Mouse (Mus musculus) heart, embryonic 15.5 days (tissue): ENCODE data around the gene Lrrc37a. TPM values are rescaled to one million over a fixed set of nuclear protein-coding genes. Genes with fewer than 3 reads are reported as not detected.
"Not testable (repeated sequence)": the region's sequence is repeated elsewhere in the genome, so short reads cannot be mapped to it uniquely, and the experiment has no call there.

ENCODE experiments used
- ATAC-seq: fragments of 200-750 bp; cut with Nextera tagmentation; replicated peaks from 2 replicates; pipeline ENCODE4 v1.8.0; 2017; ENCODE audit warnings: low read depth, moderate TSS enrichment; ENCODE audit not compliant: insufficient number of reproducible peaks, insufficient read depth, low FRiP score
- H3K27ac ChIP-seq: fragments of 300-500 bp; sonication (generic); 2 replicates; pipeline ENCODE4 v1.5.1; 2015; ENCODE audit warnings: mild to moderate bottlenecking, inconsistent platforms
- H3K27me3 ChIP-seq: fragments of 300-500 bp; sonication (generic); 2 replicates; pipeline ENCODE4 v1.6.1; 2015; ENCODE audit warnings: inconsistent platforms
- H3K36me3 ChIP-seq: fragments of 300-500 bp; sonication (generic); 2 replicates; pipeline ENCODE4 v1.6.1; 2015; ENCODE audit warnings: mild to moderate bottlenecking, inconsistent platforms
- H3K4me1 ChIP-seq: fragments of 300-500 bp; sonication (generic); replicated peaks from 2 replicates; pipeline ENCODE4 v1.6.1; 2015; ENCODE audit warnings: inconsistent platforms
- H3K4me2 ChIP-seq: fragments of 300-500 bp; sonication (generic); 2 replicates; pipeline ENCODE4 v1.6.1; 2015; ENCODE audit warnings: inconsistent platforms, mild to moderate bottlenecking, moderate library complexity
- H3K4me3 ChIP-seq: fragments of 300-500 bp; sonication (generic); 2 replicates; pipeline ENCODE4 v1.5.1; 2015; ENCODE audit warnings: mild to moderate bottlenecking, inconsistent platforms
- H3K9ac ChIP-seq: fragments of 300-500 bp; sonication (generic); 2 replicates; pipeline ENCODE4 v1.6.1; 2015; ENCODE audit warnings: mild to moderate bottlenecking, inconsistent platforms
- H3K9me3 ChIP-seq: fragments of 300-500 bp; sonication (generic); replicated peaks from 2 replicates; pipeline ENCODE4 v1.6.1; 2016; ENCODE audit warnings: inconsistent platforms
- WGBS: fragments of 180-500 bp; shearing (Covaris S2); methylation state at CpG from one replicate; pipeline ENCODE4 v1.1.7; 2015; ENCODE audit warnings: mixed read lengths; 5-methylcytosine and 5-hydroxymethylcytosine counted together
- polyA plus RNA-seq: library from polyadenylated mRNA; unstranded; fragments of >200 nt; fragmentation: Nextera tagmentation; extraction: Ambion mirVana; gene quantifications from 2 replicates; pipeline ENCODE4 v1.2.1, GENCODE M21; 2015

The Lrrc37a gene
- polyA plus RNA-seq, 1 experiment from 2014 or later = not detected

DNA sequence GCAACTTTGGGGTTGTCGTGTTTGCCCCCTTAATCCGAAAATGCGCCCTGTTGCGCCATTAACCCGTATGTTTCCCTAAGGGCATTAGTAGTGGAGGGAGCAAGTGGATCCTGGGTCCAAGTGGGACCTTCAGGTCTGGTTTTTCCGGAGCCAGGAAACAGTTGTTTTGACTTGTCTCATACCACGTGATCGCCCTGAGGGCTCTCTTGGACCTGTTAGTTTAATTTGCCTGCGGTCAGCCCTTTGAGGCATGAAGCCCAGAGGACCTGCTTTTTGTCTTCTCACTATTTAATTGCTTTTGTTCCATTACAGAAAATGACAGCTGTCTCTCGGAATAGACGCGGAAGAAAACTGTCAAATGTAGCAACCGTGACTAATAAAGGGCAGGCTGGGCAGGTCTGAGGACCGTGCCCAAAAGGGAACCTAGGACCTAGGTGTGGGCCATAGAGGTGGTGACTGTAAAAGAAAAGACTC, 91.4 kb downstream of the Lrrc37a start:
- Histone ChIP-seq H3K36me3 (no peaks in the 10 kb centered on the region), H3K4me2 (peak overlapping the region; percentile 84), H3K27ac (peak overlapping the region; percentile 13; the same call in 1 of the 2 replicates), H3K9me3 (no peaks in the 10 kb centered on the region), H3K4me3 (peak overlapping the region; percentile 74), H3K9ac (peak overlapping the region; percentile 56), H3K27me3 (no peaks in the 10 kb centered on the region), H3K4me1 (peaks cover 12% of the 10 kb centered on the region)
- WGBS = 2% methylated on average over 14 of the region's 14 CpGs
- peak; percentile 45; the same call in 1 of the 2 replicates for ATAC-seq

DNA sequence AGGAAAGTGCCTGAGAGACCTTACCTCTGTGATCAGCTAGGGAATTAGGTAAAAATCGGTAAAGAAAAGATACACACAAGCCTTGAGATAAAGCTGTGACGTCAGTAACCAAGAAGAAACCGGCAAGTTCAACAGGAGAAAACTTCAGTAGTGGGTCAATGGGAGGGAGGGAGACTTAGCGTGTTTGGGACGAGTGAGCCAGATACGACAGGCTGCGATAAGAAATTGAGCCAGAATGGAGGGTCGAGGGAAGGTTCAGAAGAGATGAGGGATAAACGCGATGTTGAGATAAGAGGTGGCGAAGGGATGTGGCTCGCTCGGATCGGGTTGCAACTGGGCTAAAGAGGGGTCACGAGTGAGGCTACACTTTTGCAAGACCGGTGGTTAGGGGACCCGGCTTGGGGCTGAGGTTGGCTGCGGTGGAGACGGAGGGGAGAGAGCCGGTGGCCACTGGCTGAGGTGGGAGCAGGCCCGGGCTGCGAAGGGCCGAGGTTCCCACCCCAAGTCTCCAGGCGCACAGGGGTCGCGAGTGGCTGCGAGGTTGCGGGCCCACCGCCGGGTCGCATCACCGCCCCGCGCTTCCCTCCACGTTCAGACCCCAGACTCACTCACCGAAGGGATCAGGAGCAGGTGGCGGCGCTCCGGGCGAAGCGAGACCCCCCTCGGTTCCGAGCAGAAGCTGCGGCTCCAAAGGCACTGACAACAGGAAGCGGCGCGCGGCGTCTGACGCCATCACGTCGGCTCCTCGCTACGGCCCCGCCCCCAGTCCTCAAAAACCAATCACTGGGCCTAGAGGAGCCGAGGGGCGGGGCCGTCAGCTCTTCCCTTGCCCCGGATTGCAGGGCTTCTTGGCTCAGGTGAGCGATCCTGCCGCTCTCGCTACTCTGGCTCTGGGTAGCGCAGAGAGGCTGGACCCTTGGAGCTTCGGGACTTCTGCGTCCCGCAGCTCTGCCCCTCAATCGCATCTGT, 92.1 kb downstream of the Lrrc37a start, which contains the start of gene Plekhm1:
Plekhm1 (minus strand) TSS at position 707 of the 969 bp plus-strand sequence.
- peaks cover 12% of the 10 kb centered on the region for H3K4me1 ChIP-seq
- peak within 1 kb of the TSS; percentile 74 for H3K4me3 ChIP-seq
- peak; percentile 96 for ATAC-seq
- peak within 1 kb of the TSS; percentile 76 for H3K9ac ChIP-seq
- no peaks in the 10 kb centered on the region for H3K36me3 ChIP-seq
- peak within 1 kb of the TSS; percentile 84 for H3K4me2 ChIP-seq
- under 1% methylated on average over 64 of the region's 67 CpGs for WGBS
- no peaks in the 10 kb centered on the region for H3K27me3 ChIP-seq
- H3K9me3 ChIP-seq = no peaks in the 10 kb centered on the region
- peak within 1 kb of the TSS; percentile 41 for H3K27ac ChIP-seq

DNA sequence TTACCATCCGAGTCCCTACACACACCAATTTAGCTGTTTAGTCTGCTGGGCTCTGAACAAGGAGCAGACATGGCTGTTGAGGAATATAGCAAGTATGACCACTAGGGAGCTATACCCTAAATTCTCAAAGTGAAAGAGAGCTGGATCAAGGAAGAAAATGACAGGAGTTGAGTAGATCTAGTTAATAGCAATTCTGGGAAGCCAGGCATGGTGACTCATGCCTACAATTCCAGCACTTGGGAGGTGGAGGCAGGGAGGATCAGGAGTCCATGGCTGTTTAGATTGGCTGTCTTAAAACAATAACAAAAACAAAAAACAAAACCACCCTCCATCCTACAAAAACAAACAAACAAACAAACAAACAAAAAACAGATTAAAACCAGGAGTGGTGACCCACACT, 93.1 kb downstream of the Lrrc37a start:
- H3K9me3 ChIP-seq = no peaks in the 10 kb centered on the region
- H3K27ac ChIP-seq = no peak overlapping the region
- no peaks in the 10 kb centered on the region for H3K36me3 ChIP-seq
- H3K4me3 ChIP-seq = peak overlapping the region; percentile 74
- peaks cover 12% of the 10 kb centered on the region for H3K4me1 ChIP-seq
- ATAC-seq = no peak
- whole genome bisulfite sequencing = 81% methylated on average over 1 of the region's 1 CpGs
- H3K4me2 ChIP-seq = peak overlapping the region; percentile 84
- H3K9ac ChIP-seq = 0 out of 2 replicates have a peak overlapping the region, but pooled peaks have one; percentile 76
- H3K27me3 ChIP-seq = no peaks in the 10 kb centered on the region

DNA sequence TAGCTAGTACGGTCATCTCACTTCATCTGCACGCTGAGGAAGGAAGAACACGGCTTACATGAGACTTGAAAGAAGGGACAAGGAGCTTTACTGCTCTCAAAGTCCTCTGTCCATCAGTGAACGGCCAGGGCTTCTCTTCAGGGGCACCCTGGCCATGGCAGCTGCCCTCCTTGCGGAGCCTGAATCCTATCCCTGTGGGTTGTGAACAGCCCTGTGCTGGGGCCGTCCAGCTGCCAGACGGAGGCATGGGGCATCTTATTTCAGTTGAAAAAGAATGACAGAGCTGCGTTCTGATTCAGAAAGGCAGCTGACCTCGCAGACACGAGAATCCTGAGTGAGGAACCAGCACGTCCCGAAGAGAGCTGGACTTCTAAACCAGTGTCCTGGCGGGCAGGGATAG, 95.5 kb downstream of the Lrrc37a start:
- H3K9ac ChIP-seq = no peak overlapping the region
- no peak overlapping the region for H3K27ac ChIP-seq
- H3K27me3 ChIP-seq = no peaks in the 10 kb centered on the region
- no peak overlapping the region for H3K4me2 ChIP-seq
- H3K9me3 ChIP-seq = no peaks in the 10 kb centered on the region
- ATAC-seq = no peak
- peaks cover 12% of the 10 kb centered on the region for H3K4me1 ChIP-seq
- no peak overlapping the region for H3K4me3 ChIP-seq
- 86% methylated on average over 13 of the region's 13 CpGs for WGBS
- no peaks in the 10 kb centered on the region for H3K36me3 ChIP-seq

DNA sequence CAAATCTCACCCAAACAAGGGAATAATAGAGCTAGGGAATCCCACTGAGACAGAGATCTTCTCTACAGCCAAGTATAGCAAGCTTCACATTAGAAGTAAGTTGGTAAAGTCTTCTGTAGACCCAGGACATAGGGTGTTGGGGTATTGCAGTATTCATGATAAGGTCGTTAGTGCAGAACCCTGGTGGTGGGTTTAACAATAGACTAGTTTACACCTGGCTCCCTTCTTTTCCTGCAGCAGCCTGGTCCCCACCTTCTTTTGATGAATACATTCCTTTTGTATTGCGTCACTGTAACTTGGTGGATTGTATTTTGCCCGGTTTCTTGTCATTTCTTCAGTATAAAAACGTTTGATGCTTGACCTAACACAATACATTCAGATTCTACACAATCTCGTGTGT, 97.3 kb downstream of the Lrrc37a start:
- not testable (repeated sequence) for H3K9me3 ChIP-seq, H3K4me1 ChIP-seq, H3K27me3 ChIP-seq, H3K9ac ChIP-seq, H3K4me3 ChIP-seq, H3K4me2 ChIP-seq, H3K27ac ChIP-seq, H3K36me3 ChIP-seq, ATAC-seq
- 62% methylated on average over 5 of the region's 5 CpGs for WGBS

DNA sequence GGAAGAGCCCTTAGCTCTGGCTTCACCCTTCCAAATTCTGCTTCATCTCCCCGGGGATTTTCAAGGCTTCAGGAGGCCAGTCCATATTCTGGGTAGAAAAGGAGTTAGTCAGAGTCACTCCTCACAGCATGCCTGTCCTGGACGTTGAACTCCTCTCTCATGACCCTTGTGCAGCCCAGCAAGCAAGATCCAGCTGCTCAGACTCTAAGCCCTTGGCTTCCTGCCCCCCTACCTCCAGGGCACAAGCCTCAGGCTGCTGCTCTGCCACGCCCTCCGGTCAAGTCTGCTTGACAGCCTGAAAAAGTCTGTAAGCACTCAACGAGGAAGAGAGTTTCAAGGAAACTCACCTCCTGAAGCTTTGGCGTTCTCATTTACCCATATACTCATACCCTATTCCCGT, 97.8 kb downstream of the Lrrc37a start:
- no peak overlapping the region for H3K27ac ChIP-seq
- no peak overlapping the region for H3K4me2 ChIP-seq
- no peak overlapping the region for H3K9ac ChIP-seq
- ATAC-seq = no peak
- peaks cover 3% of the 10 kb centered on the region; the same call in 1 of the 2 replicates for H3K4me1 ChIP-seq
- H3K36me3 ChIP-seq = no peaks in the 10 kb centered on the region; the same call in 1 of the 2 replicates
- H3K9me3 ChIP-seq = no peaks in the 10 kb centered on the region
- H3K27me3 ChIP-seq = no peaks in the 10 kb centered on the region
- H3K4me3 ChIP-seq = no peak overlapping the region
- WGBS = 69% methylated on average over 7 of the region's 7 CpGs

DNA sequence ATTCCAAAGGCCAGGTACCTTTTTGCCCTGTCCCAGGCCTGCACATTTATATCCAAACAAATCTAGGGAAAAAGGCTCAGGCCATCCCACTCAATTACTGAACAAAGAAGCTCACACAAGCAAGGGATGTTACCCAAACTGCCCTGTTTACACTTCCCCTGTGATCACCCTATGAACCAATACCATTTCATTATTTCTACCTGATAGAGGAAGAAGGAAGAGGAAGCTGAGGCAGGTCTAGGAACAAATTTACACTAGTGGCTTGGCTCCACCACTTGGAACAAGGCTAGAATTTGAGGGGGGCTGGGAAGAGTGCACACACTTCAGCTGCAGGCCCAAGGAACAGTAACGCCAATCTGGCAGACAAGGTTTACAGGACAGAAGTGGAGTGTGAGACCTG, 98.6 kb downstream of the Lrrc37a start:
- WGBS = 76% methylated on average over 1 of the region's 1 CpGs
- no peak for ATAC-seq

DNA sequence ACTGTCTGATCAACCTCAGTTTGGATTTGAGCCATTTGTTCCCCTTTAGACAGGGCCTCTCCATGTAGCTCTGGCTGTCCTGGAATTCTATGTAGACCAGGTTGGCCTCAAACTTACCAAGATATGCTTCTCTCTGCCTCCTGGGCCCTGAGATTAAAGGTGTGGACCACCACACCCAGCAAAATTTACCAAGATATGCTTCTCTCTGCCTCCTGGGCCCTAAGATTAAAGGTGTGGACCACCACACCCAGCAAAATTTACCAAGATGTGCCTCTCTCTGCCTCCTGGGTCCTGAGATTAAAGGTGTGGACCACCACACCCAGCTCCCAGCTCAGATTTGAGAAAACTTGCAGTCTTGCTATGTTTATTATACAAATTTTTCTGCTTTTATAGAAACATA, 99.8 kb downstream of the Lrrc37a start:
- no peaks in the 10 kb centered on the region; the same call in 1 of the 2 replicates for H3K36me3 ChIP-seq
- ATAC-seq = no peak
- no peaks in the 10 kb centered on the region; the same call in 1 of the 2 replicates for H3K4me1 ChIP-seq
- no peaks in the 10 kb centered on the region for H3K27me3 ChIP-seq
- no peak overlapping the region for H3K9ac ChIP-seq
- H3K4me2 ChIP-seq = no peak overlapping the region
- H3K4me3 ChIP-seq = no peak overlapping the region
- H3K9me3 ChIP-seq = no peaks in the 10 kb centered on the region
- H3K27ac ChIP-seq = no peak overlapping the region

More for the DNA sequence above, 98.6 kb downstream of the Lrrc37a start:
- H3K9ac ChIP-seq = no peak overlapping the region
- no peaks in the 10 kb centered on the region for H3K9me3 ChIP-seq
- no peaks in the 10 kb centered on the region; the same call in 1 of the 2 replicates for H3K4me1 ChIP-seq
- no peak overlapping the region for H3K4me3 ChIP-seq
- H3K4me2 ChIP-seq = no peak overlapping the region
- H3K27ac ChIP-seq = no peak overlapping the region
- no peaks in the 10 kb centered on the region; the same call in 1 of the 2 replicates for H3K36me3 ChIP-seq
- H3K27me3 ChIP-seq = no peaks in the 10 kb centered on the region

DNA sequence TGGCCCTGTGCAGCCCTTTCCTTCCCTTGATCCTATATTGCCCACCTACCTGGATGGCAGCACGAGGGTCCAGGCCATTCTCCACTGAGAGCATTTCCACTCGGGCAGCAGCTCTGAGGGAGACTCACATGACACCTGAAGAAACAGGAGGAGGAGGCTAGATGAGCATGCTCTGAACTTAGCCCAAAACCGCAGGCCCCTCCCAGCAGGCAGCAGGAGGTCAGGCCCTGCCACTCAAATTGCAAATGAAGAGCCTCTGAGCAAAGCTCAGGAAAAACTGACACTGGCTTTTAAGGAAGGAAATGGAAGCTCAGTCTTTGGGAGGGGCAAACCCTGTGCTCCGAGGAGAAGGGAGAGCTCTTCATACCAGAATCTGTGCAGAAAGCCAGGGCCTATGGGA, 100.6 kb downstream of the Lrrc37a start:
- H3K4me3 ChIP-seq = no peak overlapping the region
- H3K27ac ChIP-seq = no peak overlapping the region
- no peak for ATAC-seq
- no peaks in the 10 kb centered on the region for H3K27me3 ChIP-seq
- no peaks in the 10 kb centered on the region; the same call in 1 of the 2 replicates for H3K36me3 ChIP-seq
- WGBS = 51% methylated on average over 4 of the region's 4 CpGs
- H3K9me3 ChIP-seq = no peaks in the 10 kb centered on the region
- H3K9ac ChIP-seq = no peak overlapping the region
- H3K4me1 ChIP-seq = no peaks in the 10 kb centered on the region; the same call in 1 of the 2 replicates
- H3K4me2 ChIP-seq = no peak overlapping the region

DNA sequence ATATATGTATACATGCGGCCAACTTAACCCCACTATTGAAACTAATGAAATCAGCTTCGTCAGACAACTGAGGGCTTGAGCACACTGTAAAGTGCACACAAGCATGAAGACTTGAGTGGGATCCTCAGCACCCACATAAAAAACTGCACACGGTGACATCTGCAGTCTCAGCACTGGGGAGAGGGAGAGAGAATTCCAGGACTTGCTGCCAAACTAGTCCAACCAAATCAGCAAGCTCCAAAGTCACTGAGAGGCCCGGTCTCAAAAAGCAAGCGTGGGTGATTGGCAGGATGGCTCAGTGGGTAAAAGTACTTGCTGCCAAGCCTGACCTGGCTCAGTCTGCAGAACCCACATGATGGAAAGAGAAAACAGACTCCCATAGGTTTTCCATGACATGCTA, 101.7 kb downstream of the Lrrc37a start:
- no peak overlapping the region for H3K9ac ChIP-seq
- H3K4me1 ChIP-seq = no peaks in the 10 kb centered on the region; the same call in 1 of the 2 replicates
- H3K4me3 ChIP-seq = no peak overlapping the region
- ATAC-seq = no peak
- H3K27me3 ChIP-seq = no peaks in the 10 kb centered on the region
- no peak overlapping the region for H3K27ac ChIP-seq
- WGBS = 84% methylated on average over 5 of the region's 5 CpGs
- H3K4me2 ChIP-seq = no peak overlapping the region
- no peaks in the 10 kb centered on the region; the same call in 1 of the 2 replicates for H3K36me3 ChIP-seq
- H3K9me3 ChIP-seq = no peaks in the 10 kb centered on the region

DNA sequence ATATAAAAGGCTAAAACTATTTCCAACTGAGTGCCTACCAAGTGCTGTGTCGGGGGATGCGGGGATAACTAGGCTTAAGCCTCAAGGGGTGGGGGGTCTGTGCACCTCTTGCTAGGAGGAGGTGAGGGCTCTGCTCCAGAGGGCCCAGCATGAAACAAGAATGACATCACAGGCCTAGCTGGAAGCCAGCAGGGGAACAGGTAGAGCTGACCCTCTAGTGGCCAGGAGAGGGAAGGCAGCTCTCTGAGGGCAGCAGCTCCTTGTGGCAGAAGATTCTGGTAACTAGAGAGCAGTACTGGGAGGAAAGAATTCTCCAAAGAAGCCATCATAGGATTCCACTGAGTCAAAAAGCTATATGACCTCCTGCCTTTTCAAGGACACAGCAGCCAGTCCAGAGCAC, 102.2 kb downstream of the Lrrc37a start:
- ATAC-seq = no peak
- Histone ChIP-seq H3K27ac (no peak overlapping the region), H3K4me2 (no peak overlapping the region), H3K4me3 (no peak overlapping the region), H3K36me3 (no peaks in the 10 kb centered on the region; the same call in 1 of the 2 replicates), H3K9me3 (no peaks in the 10 kb centered on the region), H3K9ac (no peak overlapping the region), H3K4me1 (no peaks in the 10 kb centered on the region; the same call in 1 of the 2 replicates), H3K27me3 (no peaks in the 10 kb centered on the region)
- WGBS = 51% methylated on average over 2 of the region's 2 CpGs
